Mouse (Mus musculus) embryonic stem cell, embryonic (primary cell): Measurements from ENCODE around the gene Abca7.

Experiments
- CTCF ChIA-PET, 4 experiments: fragments of 300-600 bp in 2 of 4; fragments of 350-600 bp in 2 of 4; sonication (Branson Sonifier 250); formaldehyde crosslinking; loops; one replicate each; lab custom pipeline; 2022; ENCODE audit warnings: inconsistent platforms in 2 of 4; lab: Charles Lee
- POLR2A ChIA-PET, 4 experiments: fragments of 300-600 bp in 2 of 4; fragments of 350-600 bp in 2 of 4; sonication (Branson Sonifier 250); formaldehyde crosslinking; loops; one replicate each; lab custom pipeline; 2022; ENCODE audit warnings: antibody characterized with exemption in 4 of 4, inconsistent platforms in 1 of 4; lab: Charles Lee

The Abca7 gene

DNA sequence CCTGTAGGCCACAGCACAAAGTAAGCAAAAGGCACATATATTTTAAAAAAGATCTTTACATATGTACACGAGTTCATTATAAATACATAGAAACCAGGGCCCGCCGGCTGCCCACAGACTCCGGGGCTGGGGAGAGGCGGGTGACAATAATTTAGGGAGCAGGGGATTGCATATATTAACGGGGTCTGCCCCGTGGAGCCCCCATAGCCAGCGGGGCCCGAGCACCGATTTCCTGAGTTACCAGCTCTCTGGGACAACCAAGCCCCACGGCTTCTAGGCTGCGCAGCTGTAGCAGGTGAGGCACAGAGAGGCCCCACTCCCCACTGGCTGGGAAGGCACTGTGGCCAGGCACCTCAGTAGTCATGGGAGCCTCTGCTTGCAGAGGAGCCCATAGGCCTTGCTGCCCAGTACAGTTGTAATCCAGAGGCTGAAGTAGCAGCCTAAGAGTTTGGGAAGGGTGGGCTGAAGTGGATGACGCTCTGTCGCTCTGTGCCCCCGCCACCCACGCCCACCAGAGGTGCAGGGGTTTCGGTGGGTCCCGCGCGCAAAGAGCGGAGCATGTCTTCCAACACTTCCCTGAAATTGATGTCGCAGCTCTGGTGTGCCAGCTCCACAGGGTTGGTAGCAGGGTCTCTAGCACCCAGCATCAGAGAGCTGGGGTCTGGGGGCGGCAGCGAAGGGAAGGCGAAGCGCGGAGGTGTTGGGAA lies 60.8 kb downstream of the Abca7 start:
- POLR2A ChIA-PET: interaction anchor here (0.6 to 24.5 kb wide), 58 partner anchors 8 to 329 kb away, joined by 3 to 849 read pairs (median 4); partner anchors contain the start of genes Gpx4 (in 3 of the 4), Polr2e (in 3 of the 4), Tmem259 (in 3 of the 4) and Arhgap45 (in 2 of the 4)
- CTCF ChIA-PET: interaction anchor here in 3 of 4 experiments (0.6 to 2.1 kb wide), 9 partner anchors 26 to 188 kb away, joined by 3 to 5 read pairs (median 3); partner anchors contain the start of gene Tmem259 (in 1 of the 3)

DNA sequence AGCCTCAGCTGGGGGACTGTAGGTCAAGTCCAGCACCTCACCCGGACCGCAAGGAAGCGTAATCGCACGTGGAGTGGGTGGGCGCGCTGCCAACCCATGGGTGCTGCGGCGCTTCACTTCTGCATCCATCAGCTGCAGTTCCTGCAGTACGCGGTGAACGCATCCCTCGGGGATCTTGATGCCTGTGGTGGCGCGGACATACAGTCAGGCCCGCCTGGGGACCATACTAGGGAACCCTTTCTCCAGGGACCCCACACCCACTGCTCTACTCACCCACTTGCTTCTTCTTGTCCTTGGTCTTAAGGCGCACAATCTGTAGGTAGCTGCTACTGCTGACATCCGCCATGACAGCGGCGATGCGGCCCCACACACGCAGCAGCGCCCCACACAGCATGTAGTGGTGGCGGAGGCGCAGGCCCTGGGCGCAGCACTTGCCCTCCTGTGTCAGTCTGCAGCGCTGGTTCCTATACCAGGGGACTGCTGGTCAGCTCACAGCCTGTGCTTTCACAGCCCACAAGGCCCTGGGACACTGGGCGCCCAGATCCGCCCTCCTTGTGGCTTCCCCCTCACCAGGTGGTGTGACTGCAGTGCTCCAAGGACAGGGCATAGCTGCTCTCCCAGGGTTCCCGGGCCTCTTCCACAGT lies 61.5 kb downstream of the Abca7 start:
- ChIA-PET POLR2A (interaction anchor here (0.6 to 24.5 kb wide), 58 partner anchors 8 to 329 kb away, joined by 3 to 849 read pairs (median 4); partner anchors contain the start of genes Gpx4 (in 3 of the 4), Polr2e (in 3 of the 4), Tmem259 (in 3 of the 4) and Arhgap45 (in 2 of the 4)), CTCF (interaction anchor here (0.6 to 2.1 kb wide), 13 partner anchors 17 to 187 kb away, joined by 3 to 5 read pairs (median 3); partner anchors contain the start of genes Stk11 (in 1 of the 4) and Tmem259 (in 1 of the 4))

DNA sequence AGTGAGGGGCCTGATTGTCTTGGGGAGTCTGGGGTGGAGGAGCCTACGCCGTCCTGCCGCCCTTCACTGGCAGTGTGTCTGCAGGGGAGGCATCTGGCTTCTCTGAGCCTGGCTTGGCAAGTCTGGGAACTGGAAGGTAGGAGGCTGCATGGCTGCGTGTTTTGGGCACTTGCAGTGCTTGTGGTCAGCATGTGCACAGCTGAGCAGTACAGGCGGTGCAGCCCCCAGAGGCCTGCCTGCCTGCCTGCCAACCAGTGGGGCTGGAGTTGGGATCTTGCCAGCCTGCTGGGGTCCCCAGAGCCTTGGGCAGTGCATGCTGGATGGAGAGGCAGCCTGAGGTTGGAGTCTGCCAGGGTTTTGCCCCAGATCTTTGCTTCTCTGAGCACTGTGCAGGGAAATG lies 66.8 kb downstream of the Abca7 start:
- CTCF ChIA-PET: interaction anchor here in 3 of 4 experiments (0.6 to 3.5 kb wide), 7 partner anchors 9 to 104 kb away, joined by 3 to 13 read pairs (median 3); partner anchors contain the start of gene Tmem259 (in 1 of the 3)
- POLR2A ChIA-PET: interaction anchor here in 3 of 4 experiments (0.7 to 17.9 kb wide), 4 partner anchors 9 to 66 kb away, joined by 3 to 849 read pairs (median 27); partner anchors contain the start of genes Gpx4 (in 1 of the 3) and Polr2e (in 1 of the 3)

DNA sequence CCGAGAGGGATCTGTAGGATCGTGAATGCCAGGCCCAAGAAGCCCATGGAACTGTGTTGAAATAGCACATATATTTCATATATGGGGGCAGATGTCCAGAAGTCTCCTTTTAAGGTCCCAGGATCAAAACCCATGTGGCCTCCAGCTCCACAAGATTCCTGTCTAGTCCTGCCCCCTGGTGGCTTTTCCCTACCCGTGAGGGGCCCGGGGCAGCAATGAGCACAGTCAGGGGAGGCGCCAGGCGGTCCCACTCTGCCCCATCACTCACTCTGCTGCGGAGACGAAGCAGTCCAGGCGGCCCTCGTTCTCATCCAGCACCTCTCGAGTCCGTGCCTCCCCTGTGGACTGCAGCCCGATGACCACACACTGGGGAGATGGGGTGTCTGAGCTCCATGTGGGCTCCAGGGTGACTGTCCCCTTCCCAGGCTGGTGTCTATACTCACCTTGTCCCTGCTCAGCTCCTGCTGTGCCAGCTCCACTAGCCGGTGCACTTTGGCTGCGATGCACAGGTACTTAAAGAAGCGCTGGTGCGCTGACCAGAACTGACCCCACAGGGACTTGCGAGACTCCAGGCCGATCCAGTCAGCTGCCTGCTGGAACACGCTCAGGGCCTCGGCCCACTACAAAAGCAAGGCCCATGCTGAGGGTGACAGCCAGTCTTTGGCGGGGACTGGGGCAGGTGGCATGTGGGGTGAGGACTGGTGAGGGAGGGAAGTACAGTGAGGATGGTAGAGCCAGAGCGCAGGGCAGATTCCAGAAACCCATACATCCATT lies 67.8 kb downstream of the Abca7 start:
- ChIA-PET POLR2A (interaction anchor here in 3 of 4 experiments (0.7 to 17.9 kb wide), 6 partner anchors 7 to 79 kb away, joined by 3 to 849 read pairs (median 4); partner anchors contain the start of genes Gpx4 (in 1 of the 3) and Polr2e (in 1 of the 3)), CTCF (interaction anchor here (0.6 to 3.5 kb wide), 22 partner anchors 10 to 106 kb away, joined by 3 to 13 read pairs (median 3); partner anchors contain the start of gene Tmem259 (in 3 of the 4))
